Mouse (Mus musculus) heart, embryonic 11.5 days (tissue): ENCODE measurements around the gene Eno2. TPM values are rescaled to one million over a fixed set of nuclear protein-coding genes. Genes with fewer than 3 reads are reported as not detected.

Source experiments
- ATAC-seq: fragments of 200-750 bp; cut with Nextera tagmentation; replicated peaks from 2 replicates; pipeline ENCODE4 v1.8.0; 2017; ENCODE audit warnings: moderate library complexity; ENCODE audit not compliant: insufficient number of reproducible peaks, low FRiP score, low TSS enrichment
- H3K27ac ChIP-seq: fragments of 300-500 bp; sonication (generic); 2 replicates; pipeline ENCODE4 v1.5.1; 2014; ENCODE audit warnings: mild to moderate bottlenecking, low read depth, low read length
- H3K27me3 ChIP-seq: fragments of 300-500 bp; sonication (generic); 2 replicates; pipeline ENCODE4 v1.6.1; 2014; ENCODE audit warnings: mild to moderate bottlenecking, low read length, mixed read lengths; ENCODE audit not compliant: control insufficient read depth, insufficient read depth
- H3K36me3 ChIP-seq: fragments of 300-500 bp; sonication (generic); 2 replicates; pipeline ENCODE4 v1.6.1; 2014; ENCODE audit warnings: mild to moderate bottlenecking, low read length, moderate library complexity, mixed read lengths; ENCODE audit not compliant: control insufficient read depth, insufficient read depth
- H3K4me1 ChIP-seq: fragments of 300-500 bp; sonication (generic); 2 replicates; pipeline ENCODE4 v1.6.1; 2014; ENCODE audit warnings: low read length; ENCODE audit not compliant: control insufficient read depth, insufficient read depth
- H3K4me2 ChIP-seq: fragments of 300-500 bp; sonication (generic); 2 replicates; pipeline ENCODE4 v1.6.1; 2014; ENCODE audit warnings: mild to moderate bottlenecking, moderate library complexity
- H3K4me3 ChIP-seq: fragments of 300-500 bp; sonication (generic); 2 replicates; pipeline ENCODE4 v1.5.1; 2014; ENCODE audit warnings: low read depth, low read length
- H3K9ac ChIP-seq: fragments of 300-500 bp; sonication (generic); 2 replicates; pipeline ENCODE4 v1.6.1; 2014; ENCODE audit warnings: mild to moderate bottlenecking, low read depth, low read length, moderate library complexity
- H3K9me3 ChIP-seq: fragments of 300-500 bp; sonication (generic); replicated peaks from 2 replicates; pipeline ENCODE4 v1.6.1; 2016; ENCODE audit warnings: low read length; ENCODE audit not compliant: control insufficient read depth
- WGBS: fragments of 180-500 bp; shearing (Covaris S2); extraction: QIAGEN DNeasy Blood & Tissue Kit; methylation state at CpG from one replicate; pipeline ENCODE4 v1.1.7; 2014; ENCODE audit not compliant: insufficient replicate concordance; 5-methylcytosine and 5-hydroxymethylcytosine counted together
- polyA plus RNA-seq: library from polyadenylated mRNA; unstranded; fragments of >200 nt; fragmentation: Nextera tagmentation; extraction: Ambion mirVana; gene quantifications from 2 replicates; pipeline ENCODE4 v1.2.1, GENCODE M21; 2014

Gene Eno2
- polyA plus RNA-seq, 1 experiment from 2014 or later = 5.3 TPM

GRCm38 (mm10) chr6:124755306-124755705 is 14.2 kb downstream of the Eno2 start:
- Histone ChIP-seq H3K4me3 (peak overlapping the region; percentile 89), H3K4me1 (peaks cover 34% of the 10 kb centered on the region), H3K27me3 (peaks cover 3% of the 10 kb centered on the region; the same call in 1 of the 2 replicates), H3K36me3 (no peaks in the 10 kb centered on the region), H3K27ac (peak overlapping the region; percentile 95; the same call in 1 of the 2 replicates), H3K9me3 (no peaks in the 10 kb centered on the region), H3K4me2 (peak overlapping the region; percentile 82), H3K9ac (peak overlapping the region; percentile 93)
- ATAC-seq = no peak
- WGBS = 2% methylated on average over 3 of the region's 3 CpGs

GRCm38 (mm10) chr6:124753861-124754260 is 15.6 kb downstream of the Eno2 start:
- Histone ChIP-seq H3K27ac (no peak overlapping the region), H3K9me3 (no peaks in the 10 kb centered on the region), H3K4me1 (peaks cover 31% of the 10 kb centered on the region), H3K36me3 (peaks cover 5% of the 10 kb centered on the region; the same call in 1 of the 2 replicates), H3K4me3 (no peak overlapping the region), H3K27me3 (no peaks in the 10 kb centered on the region), H3K9ac (no peak overlapping the region), H3K4me2 (no peak overlapping the region)
- ATAC-seq = no peak
- WGBS = 88% methylated on average over 2 of the region's 2 CpGs

GRCm38 (mm10) chr6:124750405-124750804 is 19.1 kb downstream of the Eno2 start:
- Histone ChIP-seq H3K4me3 (no peak overlapping the region), H3K4me1 (peaks cover 16% of the 10 kb centered on the region; the same call in 1 of the 2 replicates), H3K27me3 (no peaks in the 10 kb centered on the region), H3K9me3 (no peaks in the 10 kb centered on the region), H3K36me3 (peaks cover 8% of the 10 kb centered on the region), H3K27ac (no peak overlapping the region), H3K9ac (no peak overlapping the region), H3K4me2 (no peak overlapping the region)
- 82% methylated on average over 8 of the region's 8 CpGs for WGBS
- ATAC-seq = no peak

GRCm38 (mm10) chr6:124746654-124747632 is 22.5 kb downstream of the Eno2 start:
- H3K4me3 ChIP-seq = no peak overlapping the region
- H3K4me1 ChIP-seq = peaks cover 13% of the 10 kb centered on the region
- 81% methylated on average over 7 of the region's 7 CpGs for WGBS
- H3K27ac ChIP-seq = no peak overlapping the region
- H3K9me3 ChIP-seq = no peaks in the 10 kb centered on the region
- peaks cover 11% of the 10 kb centered on the region for H3K36me3 ChIP-seq
- H3K4me2 ChIP-seq = peak overlapping the region; percentile 99
- no peak for ATAC-seq
- H3K9ac ChIP-seq = peak overlapping the region; percentile 30; the same call in 1 of the 2 replicates
- H3K27me3 ChIP-seq = no peaks in the 10 kb centered on the region

GRCm38 (mm10) chr6:124746296-124746605 is 23.2 kb downstream of the Eno2 start:
- peak overlapping the region; percentile 87; the same call in 1 of the 2 replicates for H3K27ac ChIP-seq
- H3K9me3 ChIP-seq = no peaks in the 10 kb centered on the region
- peak overlapping the region; percentile 96 for H3K9ac ChIP-seq
- H3K4me3 ChIP-seq = peak overlapping the region; percentile 75
- peak overlapping the region; percentile 99 for H3K4me2 ChIP-seq
- H3K4me1 ChIP-seq = peaks cover 16% of the 10 kb centered on the region
- ATAC-seq = no peak
- WGBS = 20% methylated on average over 8 of the region's 8 CpGs
- H3K27me3 ChIP-seq = no peaks in the 10 kb centered on the region
- H3K36me3 ChIP-seq = peaks cover 11% of the 10 kb centered on the region

GRCm38 (mm10) chr6:124745490-124746295 is 23.8 kb downstream of the Eno2 start:
- peak overlapping the region; percentile 75 for H3K4me3 ChIP-seq
- no peaks in the 10 kb centered on the region for H3K9me3 ChIP-seq
- H3K27ac ChIP-seq = peak overlapping the region; percentile 87
- peak overlapping the region; percentile 99 for H3K4me2 ChIP-seq
- no peaks in the 10 kb centered on the region for H3K27me3 ChIP-seq
- peaks cover 11% of the 10 kb centered on the region for H3K36me3 ChIP-seq
- 1% methylated on average over 85 of the region's 85 CpGs for WGBS
- H3K4me1 ChIP-seq = peaks cover 16% of the 10 kb centered on the region
- peak; percentile 82 for ATAC-seq
- H3K9ac ChIP-seq = peak overlapping the region; percentile 96

GRCm38 (mm10) chr6:124744755-124745321 is 24.6 kb downstream of the Eno2 start:
- Histone ChIP-seq H3K4me1 (peaks cover 18% of the 10 kb centered on the region), H3K4me2 (peak overlapping the region; percentile 99), H3K36me3 (peaks cover 11% of the 10 kb centered on the region), H3K27ac (peak overlapping the region; percentile 55), H3K4me3 (peak overlapping the region; percentile 75), H3K9ac (peak overlapping the region; percentile 96), H3K27me3 (no peaks in the 10 kb centered on the region), H3K9me3 (no peaks in the 10 kb centered on the region)
- ATAC-seq = no peak
- 69% methylated on average over 26 of the region's 26 CpGs for WGBS

- Histone ChIP-seq H3K9me3 (no peaks in the 10 kb centered on the region), H3K36me3 (peaks cover 6% of the 10 kb centered on the region), H3K27ac (no peak overlapping the region), H3K9ac (no peak overlapping the region), H3K4me1 (peaks cover 28% of the 10 kb centered on the region), H3K27me3 (no peaks in the 10 kb centered on the region), H3K4me2 (no peak overlapping the region), H3K4me3 (no peak overlapping the region)
- 85% methylated on average over 8 of the region's 8 CpGs for WGBS
- ATAC-seq = no peak
These were observed 25.8 kb downstream of the Eno2 start for GRCm38 (mm10) chr6:124743647-124744046.
